Mouse (Mus musculus): ENCODE measurements around the gene Inpp4b.

- TF ChIP-seq EP300 (IDR thresholded peaks at IDR 0.05; ENCODE audit: insufficient read depth, low read depth, low read length) (no peak), CTCF (IDR thresholded peaks at IDR 0.05) (peak; percentile 73), POLR2A (IDR thresholded peaks at IDR 0.05; ENCODE audit: insufficient read depth, low read depth, low read length) (no peak)
Measured at GRCm38 (mm10) chr8:81478674-81479073, 136.3 kb downstream of the Inpp4b start.
